Mouse (Mus musculus) lung, adult 18-20 months (tissue): ENCODE measurements around the gene Ankrd33.

Experiments
- DNase-seq, 2 experiments: peaks; one replicate each; pipeline ENCODE4 v3.0.0; 2022; ENCODE audit warnings: mixed read lengths in 2 of 2

Gene Ankrd33

DNA sequence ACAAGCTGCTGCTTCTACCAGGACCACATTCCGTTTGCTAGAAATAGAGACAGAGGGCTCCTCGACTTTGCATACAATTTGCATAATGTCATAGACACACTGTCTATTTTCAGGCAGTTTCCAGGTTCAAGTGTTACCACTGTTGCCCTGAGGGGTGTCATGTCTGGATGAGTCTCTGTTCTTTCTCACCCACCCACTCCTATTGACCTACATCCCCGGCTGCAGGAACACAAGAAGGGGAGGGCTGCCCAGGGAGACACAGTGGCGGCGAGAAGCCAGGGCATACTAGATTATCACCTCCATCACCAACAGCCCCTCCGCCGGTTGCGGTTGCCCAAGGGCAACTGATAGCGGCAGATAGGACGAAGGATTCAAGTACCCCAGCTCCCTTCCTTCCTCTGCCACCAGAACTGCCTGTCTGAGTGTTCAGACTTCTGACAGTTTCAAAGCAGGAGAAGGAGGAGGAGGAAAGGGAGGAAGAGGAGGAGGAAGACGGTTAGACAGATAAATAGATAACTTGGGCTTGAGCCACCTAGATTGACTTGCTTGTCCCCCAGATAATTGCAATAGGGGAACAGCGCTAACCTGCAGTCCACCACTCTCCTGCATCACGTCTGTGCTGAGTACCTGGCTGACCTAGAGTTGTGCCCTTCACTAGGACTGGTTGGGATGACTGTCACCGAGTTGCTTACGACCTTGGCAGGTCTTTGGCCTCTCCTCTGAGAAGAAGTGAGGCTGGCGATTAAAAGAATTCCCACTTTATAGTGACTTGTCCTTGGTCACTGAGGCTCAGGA is 31.8 kb downstream of the Ankrd33 start:
- DNase-seq = no peak

DNA sequence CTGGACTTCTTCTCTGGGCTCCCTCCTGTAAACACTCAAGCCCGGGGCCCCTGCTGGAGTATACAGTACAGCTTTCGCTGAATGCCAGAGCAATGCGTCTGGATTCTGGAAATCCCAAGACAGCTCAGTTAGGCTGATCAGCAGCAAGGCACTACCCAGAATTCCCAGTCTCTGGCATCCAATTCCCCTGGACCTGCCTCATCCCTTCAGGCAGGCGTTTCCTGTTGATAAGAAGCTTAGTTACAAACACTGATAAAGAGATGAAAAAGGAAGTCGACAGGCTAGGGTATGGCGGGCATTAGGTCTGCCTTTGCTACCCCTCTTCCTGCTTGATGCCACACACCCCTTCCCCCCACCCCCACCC is 32.3 kb downstream of the Ankrd33 start:
- peak; percentile 78 to 83 for DNase-seq

DNA sequence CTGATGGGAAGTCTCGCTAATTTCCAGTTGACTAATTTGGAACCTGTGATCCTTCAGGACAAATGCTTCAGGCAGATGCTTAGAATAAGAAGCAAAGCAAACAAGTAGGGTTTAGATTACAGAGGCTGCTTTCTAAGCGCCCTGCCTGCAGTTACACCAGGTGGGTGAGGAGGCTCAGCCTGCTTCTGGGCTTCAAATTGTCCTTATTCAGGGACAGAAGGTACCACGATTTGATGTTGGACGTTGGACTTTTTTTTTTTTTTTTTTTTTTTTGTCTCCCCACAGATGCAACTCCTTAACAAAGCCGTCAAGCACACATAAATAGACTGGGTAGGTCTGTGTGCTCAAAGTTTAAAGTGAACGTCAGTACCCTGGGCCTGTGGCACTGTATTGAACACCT is 33.0 kb downstream of the Ankrd33 start:
- no peak for DNase-seq

DNA sequence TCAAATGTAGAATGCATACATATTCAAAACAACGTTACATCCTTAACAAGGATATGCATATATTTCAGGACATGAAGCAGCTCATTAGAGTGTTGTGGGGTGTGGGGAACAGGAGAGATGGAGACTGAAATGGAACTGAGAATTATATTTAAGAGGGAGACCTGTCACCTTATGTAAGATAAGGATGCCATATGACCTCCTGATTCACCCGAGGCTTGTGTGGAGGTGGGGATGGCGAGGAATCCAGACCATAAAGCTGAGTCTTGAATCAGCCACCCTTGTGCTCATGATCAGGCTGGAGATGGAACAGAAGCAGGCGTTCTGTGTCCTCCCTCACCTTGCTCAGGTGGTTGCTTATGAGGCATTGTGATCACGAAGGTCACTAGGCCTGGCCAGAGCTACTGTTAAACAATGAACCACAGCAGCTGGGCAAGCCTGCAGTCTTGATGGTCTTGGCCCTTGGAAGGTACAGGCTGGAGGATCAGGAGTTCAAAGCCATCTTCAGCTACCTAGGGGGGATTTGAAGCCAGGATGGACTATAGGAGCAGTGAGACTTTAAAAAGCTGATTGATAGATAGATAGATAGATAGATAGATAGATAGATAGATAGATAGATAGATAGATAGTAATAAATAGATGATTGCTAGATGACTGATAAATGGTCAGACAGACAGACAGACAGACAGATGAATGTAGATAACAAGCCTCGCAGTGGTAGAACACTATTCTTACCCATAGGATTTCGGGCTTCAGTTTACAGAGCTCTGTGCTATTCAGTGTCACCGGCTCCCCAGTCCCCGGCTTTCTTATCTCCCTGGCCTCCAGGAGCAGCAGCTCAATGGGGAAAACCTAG is 36.1 kb downstream of the Ankrd33 start:
- DNase-seq = no peak

DNA sequence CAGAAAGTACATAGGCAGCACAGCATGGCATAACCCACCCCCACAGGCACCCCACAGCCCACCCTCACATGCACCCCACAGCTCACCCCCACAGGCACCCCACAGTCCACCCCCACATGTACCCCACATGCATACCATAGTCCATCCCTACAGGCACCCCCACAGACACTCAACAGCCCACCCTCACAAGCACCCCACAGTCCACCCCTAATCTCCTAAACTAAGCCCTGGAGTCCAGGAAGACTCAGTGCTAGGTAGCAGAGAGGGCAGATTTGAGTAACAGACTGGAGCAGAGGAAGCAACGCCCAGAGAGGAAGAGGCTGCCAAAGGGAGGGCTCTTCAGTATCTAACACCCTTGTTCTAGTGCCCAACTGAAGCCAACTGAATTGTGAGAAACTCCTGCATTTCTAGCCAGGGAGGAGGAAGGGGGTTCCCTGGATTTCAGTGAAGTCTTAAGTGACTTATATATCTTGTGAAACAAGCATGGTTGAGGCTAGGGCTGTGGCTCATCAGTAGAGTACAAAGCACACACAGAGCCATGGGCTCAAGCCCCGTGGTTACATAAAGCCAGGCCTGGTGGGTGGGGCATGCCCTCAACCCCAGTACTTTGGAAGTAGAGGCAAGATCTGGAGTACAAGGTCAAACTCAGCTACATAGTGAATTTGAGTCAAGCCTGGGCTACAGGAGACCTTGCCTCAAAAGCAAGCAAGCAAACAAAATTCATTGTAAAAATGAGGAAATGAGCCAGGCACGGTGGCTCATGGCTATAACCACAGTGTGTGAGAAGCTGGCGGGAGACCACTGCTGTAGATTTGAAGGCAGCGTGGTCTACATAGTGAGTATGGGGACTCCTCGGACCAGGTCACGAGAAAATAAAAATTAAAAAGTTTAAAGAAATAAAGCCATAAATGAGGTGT is 39.4 kb downstream of the Ankrd33 start:
- DNase-seq = no peak

DNA sequence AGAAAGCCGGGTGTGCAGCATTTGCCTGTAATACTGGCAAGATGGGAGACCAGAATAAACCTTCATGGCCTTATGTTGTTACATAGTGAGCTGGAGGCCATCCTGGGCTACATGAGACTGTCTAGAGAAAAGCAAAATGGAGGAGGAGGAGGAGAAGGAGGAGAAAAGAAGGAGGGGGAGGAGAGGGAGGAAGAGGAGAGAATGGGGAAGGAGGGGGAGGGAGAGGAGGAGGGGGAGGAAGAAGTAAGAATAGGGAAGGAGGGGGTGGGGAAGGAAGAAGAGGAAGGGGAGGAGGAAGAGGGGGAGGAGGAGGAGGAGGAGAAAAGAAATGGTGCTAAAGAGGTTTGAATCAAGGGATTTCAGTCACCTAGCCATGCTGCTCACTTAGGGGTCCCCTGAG is 44.6 kb downstream of the Ankrd33 start:
- DNase-seq = no peak

DNA sequence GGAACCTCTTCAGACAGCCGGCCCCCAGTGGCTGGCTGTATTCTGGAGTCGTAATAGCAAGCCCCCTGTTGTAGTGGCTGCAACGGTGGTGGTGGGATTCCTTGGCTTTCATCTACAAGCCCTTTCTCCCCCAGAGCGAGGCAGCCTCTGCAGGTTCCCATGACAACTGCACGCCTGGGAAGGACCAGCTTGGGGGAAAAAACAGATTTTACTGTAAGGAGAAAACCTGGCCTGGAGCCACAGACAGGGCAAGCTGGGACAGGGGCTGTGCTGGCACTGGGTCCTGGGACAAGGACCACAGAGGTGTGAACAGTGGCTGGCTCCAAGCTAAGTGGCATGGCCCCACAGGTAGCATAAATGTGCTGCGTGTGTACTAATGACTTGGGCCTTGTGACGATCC is 45.0 kb downstream of the Ankrd33 start:
- no peak for DNase-seq

DNA sequence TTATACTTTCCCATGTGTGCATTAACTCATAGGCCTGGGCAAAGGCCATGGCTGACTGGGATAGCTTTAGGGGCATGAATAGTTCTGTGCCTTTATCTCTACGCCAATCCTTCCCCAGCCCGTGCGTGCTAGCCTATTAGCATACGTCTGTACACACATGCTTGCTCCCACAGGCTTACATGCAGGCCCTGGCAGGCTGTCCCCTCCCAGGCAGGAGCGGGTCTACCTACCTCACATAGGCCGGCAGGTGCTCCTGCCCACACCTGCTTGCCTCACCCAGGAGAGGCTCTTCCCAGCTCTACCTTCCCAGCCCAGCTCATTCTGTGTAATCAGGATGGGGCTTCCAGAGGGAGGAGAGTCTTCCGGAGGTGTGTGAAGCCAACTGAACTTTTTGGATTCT is 46.0 kb downstream of the Ankrd33 start:
- no peak for DNase-seq

DNA sequence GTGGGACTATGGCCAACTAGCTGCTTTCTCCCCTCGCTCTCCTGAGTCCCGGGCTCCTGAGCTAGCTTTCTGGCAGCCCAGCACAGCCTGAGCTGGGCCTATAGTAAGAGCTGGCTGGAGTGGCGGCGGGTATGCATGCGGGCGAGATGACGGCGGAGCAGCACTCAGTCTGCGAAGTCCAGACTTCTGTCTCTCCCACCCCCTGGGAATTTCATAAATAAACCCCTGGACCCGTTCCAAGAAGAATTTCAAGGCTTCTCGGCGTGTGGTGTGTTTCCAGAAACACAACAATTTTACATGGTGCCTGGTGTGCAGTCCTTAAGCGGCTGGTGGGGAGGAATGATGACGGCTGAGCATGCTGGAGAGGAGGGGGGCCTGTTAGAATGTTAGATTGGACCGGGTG is 47.5 kb downstream of the Ankrd33 start:
- no peak for DNase-seq

DNA sequence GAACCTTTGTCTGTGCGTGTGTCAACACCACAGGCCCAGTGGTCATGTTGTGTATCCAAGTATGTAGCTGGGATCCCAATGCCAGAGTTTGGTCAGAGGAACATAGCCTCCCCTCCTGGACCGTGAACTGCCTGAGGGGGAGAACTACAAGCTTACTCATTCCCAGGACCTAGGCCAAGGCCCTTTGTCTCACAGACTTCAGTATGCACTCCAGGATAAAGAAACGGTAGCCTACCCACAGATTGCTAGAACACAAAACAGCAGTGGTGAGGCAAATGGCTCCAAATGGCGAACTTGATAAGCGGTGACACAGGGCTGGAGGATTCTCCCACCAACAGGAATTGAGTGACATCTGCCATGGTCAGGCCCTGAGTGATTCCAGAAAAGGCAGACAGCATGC is 48.3 kb downstream of the Ankrd33 start:
- DNase-seq = no peak

DNA sequence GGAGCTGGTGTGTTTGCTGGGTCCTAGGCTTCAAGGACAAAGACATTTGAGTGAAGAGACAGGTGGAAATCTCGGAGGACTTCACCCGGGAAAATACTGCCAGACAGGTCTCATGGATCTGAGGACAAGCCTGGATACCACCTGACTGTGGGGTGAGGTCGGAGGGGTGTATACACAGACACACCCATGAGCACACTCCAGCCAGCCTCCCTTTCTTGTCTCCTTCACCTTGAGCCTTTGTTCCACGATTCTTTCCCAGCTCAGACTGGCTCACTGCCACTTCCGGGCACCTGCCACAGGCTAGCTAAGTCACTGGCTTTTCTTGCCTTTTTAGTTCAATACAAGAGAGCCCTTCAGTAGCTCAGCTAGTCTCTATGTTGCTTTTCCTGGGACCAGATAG is 48.7 kb downstream of the Ankrd33 start:
- DNase-seq = peak in 1 of 2 experiments; percentile 67

DNA sequence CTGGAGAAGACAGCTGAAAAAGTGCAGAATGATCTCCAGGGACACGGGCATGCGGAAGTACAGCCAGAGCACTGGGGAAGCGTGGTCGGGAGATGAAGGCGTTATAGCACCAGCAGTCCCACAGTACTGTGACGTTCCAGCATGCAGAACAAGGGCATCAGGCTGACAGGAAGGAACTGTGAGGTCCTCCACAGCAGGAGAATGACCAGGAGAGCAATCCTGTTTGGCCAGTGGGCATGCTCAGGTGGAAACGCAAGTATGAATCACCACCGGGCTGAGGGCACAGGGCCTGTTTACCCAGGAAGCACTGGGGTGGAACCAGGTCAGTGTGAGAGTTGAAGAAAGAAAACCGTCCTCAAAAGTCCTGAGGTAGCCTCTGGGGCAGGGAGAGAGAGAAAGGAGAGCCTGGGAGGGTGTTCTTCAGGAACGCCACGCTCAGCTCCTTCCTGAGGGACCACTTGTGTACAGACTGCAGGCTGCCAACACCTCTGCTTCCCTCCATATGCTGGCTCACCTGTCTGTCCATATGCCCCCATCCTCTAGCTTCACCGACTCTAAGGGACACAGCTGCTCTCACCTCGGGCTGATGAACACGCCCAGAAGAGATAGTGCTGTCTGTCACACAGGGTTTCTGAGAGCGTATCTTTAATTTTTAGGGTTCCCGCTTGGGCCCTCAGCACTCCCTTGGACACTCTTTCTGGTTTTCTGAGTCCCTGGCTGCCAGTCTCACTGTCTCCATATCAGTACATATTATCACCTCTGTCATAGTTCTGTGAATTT is 50.3 kb downstream of the Ankrd33 start:
- peak; percentile 45 to 74 for DNase-seq

DNA sequence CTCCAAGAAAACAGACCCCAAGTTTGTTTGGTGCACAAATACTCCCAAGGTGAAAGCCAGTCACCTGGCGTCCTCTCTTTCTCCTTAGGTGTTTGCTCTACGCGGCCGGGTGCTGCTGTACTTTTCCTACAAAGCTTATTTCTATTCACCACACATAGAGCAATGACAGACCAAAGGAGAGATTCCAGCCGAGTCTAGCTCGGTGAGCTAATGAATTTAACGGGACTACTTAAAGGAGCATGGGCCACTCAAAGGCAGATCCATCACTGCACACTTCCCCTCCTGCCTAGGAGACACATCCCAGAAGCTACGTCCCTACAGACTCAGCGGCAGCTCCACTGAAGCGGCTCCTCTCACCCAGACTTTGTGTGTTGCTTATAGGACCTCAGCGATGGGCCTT is 52.0 kb downstream of the Ankrd33 start:
- DNase-seq = no peak
